Mouse (Mus musculus) brain, adult 2 months (tissue): ENCODE results near the gene Tmie.

ENCODE experiments used
- DNase-seq: peaks from one replicate; pipeline ENCODE4 v3.0.0; 2011; ENCODE audit warnings: low read depth, low spot score

The Tmie gene

DNA sequence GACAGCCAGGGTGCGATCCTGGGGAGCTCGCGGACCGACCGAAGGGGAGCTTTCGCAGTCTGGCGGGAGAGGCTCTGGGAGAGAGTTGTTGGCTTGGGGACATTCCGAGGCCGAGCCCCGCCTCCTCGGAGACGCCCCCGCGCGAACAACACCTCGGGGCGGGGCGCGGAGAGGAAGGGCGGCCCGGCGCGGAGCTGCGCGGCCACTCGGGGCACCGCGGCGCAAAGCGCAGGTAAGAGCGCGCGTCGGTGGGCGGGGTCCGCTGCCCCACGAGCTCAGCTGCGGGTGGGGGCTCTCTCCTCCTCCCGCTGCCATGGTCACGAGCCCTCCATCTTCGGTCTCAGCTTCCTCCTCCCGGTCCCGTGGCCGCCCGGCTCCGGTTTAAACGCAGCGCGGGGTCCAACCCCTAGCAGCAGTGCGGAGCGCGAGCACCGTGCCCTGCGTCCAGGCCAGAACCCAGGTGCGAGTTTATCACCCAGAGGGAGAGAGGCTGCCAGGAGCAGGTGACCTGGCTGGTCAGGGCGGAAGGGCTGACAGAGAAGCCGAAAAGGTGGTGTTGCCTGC, at the start of gene Tmie:
Gene Tmie (minus strand): TSS at position 116 of the 564 bp plus-strand sequence.
- peak; percentile 27 for DNase-seq

DNA sequence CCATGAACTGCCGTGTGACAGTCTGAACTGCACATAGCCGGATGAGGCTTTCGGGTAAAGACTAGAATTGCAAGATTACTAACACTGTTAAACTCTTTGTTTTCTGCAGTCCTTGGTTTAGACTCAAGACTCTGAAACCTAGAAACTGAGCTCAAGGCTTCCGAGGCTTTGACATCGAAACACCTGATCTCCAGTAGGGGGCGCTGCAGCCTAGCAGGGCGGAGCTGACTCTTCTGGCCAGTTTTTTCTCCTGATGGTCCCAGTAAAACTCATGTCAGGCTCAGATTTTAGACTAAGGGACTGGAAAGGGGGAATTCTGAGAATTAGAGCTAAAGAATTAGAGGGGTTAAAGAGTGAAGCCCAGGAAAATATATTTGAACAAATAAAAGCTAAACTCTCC, 42.8 kb upstream of the Tmie start:
- DNase-seq = peak; percentile 74

DNA sequence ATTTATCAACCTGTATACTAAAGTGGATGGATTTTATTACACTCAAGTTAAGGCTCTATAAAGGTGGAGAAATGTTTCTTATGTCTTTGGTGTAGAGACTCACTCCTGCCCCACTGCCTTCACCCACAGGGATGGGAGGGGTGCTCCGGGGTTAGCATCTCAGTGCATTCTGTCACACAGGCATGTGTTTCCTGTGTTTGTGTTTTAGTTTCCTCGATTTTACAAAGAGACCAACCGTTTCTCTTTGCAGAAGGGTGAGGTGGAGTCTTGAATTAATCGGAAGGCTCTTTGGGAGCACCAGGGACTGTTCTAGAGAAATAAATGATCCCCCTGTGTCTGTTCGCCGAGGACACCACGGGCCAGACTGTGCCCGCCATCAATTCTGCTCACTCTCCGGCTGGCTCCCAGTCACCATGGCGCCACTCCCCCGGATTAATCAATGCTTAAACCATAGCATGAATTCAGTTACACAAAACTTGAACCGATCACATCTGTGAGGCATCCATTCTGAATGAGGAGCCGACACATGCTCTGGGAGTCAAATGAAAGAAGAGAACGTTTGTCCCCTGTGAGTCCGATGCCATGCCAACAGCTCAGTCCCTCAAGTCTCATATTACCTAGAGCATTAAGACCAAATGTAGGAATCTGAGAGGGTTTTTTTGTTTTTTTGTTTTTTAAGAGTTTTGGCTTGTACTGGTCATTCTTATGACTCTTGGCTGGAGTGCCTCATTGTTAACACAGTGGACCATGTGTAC, 40.9 kb upstream of the Tmie start:
- DNase-seq = no peak

DNA sequence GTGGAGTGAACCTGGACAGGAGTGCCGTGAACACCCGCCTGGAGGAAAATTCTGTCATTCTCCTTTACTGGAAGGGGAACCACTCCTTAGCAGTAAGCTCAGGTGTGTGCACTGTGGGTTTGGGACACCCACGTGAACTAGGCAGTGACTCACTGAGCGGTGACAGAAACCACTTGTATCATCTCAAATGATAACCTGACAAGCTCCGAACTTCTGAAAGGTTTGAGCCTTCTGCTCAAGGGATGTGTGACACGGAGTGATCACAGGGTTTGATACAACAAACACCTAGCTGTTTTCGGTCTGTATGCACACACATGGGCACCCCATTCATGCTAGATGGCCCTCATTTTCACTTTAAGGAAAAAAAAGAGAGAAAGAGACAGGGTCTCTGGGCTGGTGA, 36.9 kb upstream of the Tmie start, which contains the start of gene Fam240a:
Gene Fam240a (minus strand): TSS at position 76 of the 400 bp plus-strand sequence.
- DNase-seq = peak; percentile 38

DNA sequence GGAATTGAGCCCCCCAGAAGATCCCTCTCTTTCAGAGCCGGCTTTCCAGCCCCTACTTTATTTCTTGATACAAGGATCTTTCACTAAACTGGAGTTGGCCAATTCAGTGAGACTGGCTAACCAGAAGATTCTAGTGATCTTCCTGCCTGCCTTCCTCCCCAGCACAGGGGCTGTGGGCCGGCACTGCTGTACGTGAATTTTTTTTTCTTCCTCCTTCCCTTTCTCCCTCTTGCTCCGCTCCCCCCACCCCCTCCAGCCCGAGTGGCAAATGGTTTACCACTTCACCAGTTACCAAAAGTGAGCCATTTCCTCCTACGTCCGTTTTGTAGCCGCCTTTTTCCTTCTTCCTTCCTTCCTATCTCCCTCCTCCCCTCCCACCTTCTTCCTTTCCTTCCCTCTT, 35.6 kb upstream of the Tmie start:
- DNase-seq = no peak

DNA sequence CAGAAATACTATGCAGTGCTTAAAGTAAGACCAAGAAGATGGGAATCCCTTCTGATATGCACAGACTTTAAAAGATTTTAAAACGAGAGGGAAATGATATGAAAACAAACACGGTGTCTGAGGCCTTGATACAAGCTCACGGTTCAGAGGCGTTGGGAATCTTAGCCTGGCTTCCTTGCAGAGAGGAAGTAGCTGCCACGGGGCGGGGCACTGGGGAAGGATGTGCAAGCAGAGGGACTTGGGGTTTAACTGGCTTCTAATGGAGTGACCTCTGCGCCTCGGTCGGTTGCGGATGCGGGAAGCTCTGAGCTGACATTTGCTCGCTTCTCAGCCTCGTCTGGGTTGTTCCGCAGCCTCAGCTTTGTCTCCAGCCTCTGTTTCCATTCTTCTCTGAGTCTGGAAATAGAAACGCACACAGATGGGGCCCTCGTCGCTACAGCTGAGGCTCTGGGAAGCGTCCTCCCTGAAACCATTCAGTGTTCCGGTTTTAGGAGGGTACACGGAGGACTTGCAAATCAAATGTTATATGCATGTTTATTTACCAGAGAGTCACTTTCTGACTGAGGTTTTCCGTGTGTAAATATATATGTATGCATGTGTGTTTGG, 34.8 kb upstream of the Tmie start:
- peak; percentile 37 for DNase-seq

DNA sequence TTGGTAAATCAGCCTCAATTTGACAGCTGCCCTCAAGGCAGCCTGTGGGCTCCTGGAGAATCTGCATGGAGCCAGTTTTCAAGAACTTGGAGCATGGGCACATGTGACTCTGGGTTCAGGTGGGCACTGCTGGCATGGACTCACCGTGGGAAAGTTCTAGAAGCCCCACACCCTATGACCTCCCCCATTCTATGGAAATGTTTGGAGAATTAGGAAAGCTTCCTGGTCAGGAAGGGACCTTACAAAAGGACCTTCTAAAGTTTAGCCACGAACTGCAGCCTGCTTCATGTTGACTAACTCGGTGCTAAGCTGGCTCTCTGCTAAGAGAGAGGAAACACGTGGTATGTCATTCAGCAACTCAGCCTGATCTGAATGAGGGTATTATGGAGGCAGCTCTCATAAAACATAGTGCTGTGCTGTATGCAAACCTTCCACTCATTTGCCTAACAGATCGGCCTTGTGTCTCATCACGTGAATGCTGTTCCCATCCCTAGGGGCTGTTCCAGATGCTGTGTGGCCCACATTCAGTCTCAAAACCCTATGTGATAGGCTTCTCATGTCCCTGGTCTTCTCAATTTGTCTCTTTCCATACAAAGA, 29.6 kb upstream of the Tmie start:
- DNase-seq = peak; percentile 73

DNA sequence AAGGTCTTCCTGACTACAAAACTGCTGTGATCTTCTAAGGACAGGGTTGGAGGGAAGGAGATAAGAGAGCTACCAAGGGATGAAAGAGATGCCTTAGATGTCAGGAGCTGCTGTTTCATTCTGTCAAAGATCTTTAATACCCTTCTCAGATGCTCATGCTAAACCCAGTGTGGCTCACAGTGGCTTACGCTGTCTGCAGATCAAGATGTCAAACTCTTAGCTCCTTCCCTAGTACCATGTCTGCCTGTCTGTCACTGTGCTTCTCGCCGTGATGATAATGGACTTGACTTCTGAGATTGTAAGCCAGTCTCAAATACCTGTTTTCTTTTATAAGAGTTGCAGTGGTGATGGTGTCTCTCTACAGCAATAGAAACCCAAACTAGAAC, 28.7 kb upstream of the Tmie start:
- DNase-seq = no peak

DNA sequence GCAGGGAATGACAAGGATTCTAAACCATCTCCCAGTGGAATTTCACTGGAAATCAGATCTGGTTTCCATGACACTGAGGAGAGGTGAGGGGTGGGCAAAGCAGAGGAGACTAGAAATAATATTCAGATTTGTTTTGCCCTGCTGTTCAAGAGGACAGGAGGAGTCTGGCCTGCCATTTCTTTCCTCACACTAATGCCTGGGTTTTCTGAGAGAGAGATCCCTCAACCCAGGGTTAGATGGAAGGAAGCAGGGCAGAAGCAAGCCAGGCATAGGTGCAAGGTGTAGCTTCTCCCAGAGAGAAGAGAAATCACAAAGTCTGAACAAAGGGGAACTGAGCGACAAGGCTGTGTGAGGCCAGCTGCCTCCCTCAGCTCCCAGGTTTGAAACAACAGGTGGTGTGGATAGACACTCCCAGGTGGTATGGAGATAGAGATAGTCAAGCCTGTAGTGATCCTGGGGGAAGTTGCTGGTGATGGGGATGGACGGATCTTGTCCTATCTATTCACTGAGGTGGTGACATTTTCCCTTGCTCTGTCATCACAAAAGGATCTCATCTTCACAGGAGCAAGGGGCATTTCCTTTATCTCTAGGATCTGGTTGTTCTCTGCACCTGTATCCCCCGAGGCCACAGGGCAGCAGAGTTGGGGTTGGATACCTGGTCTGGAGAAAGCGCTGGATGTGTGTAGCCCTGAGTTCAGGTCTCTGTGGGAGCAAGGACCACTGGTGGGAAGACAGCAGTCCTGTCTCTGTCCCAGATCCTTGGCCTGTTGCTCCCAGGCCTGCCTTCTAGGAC, 28.1 kb upstream of the Tmie start:
- DNase-seq = no peak

DNA sequence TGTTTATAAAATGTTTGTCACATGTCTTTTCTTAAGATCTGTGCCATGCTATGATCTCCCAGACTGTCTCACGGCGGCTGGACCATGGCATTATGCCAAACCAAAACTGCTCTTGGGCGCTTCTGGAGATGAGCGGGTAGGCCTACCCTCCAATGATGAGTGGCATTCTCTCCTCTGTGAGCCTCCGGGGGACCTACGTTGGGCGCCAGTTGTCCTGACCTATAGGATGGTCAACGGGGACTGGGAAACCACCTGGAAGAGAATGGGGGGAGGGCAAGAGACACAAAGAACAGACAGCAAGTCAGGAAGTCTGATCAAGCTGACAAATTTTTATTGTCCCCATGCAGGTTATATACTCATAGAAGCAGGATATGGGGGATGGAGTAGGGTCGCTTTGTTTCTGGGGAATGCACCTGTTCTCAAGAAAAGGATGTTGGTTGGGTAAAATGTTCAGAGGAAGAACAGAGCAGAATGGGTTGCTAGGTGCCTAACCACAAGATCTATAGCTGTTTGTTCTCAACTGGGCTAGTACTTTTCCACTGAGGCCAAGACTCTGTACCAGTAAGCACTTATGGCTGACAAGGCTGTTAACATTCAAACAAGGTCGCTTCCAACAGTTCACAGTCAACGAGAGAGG, 27.4 kb upstream of the Tmie start:
- no peak for DNase-seq

DNA sequence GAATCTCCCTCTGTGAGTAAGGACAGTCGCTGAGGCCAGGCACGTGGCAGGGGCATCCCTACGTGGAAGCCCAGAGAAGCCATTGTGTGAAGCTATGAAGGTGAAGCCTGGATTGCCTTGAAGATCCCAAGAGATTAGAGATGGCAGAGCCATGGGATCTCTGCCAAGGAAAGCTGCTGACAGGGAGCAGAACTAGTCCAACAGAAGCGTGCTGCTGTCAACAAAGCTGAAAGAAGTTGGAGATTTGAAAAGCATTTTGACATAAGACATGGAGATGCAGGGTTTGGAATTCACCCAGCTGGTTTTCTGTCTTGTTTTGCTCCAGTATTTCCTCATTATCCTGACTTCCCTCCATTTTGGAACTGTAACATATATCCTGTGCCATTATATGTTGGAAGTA, 22.4 kb upstream of the Tmie start:
- DNase-seq = no peak

DNA sequence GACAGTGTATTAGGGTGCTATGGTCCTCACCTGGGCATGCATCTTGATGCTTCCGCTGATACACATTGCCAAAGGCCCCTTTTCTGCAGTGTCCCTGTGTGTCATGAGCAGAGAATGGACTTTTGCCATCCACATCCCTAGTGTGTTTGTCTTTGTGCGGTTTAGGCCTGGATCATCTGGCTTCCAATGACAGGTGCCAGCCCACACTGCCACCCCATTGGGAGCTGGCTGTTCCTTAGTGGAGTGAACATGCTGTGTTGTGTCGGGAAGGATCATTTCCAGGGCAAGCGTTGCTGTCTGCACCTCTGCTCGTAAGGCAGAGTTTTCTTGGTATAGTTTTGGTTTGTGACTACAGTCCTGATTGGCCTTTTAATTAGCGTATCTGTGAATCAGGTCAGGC, 21.3 kb upstream of the Tmie start:
- DNase-seq = no peak

DNA sequence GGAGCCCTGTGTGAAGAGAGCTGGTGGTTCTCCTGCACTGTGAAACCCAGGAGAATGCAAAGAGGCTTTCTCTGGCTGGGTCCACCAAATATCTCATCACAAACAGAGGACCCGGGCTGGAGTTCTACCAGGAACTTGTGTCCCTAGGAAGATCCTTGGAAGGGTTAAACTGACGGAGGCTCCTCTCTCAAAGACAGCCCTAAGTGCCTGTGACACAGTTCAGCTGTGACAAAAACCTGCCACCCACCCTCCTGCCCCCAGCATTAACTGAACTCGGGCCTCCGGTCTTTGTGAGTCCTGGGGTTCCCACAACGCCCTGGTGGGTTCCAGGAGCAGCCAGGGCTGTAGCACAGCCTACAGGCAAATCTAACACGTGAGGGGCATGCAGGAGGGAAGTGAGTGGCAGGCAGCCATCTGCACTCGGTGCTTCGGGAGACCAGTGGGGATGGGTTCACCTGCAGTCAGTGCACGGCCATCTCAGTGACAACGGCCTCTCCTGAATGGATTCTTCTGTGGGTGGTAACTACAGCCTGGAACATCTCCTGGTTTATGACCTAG, 19.6 kb upstream of the Tmie start:
- DNase-seq = no peak

DNA sequence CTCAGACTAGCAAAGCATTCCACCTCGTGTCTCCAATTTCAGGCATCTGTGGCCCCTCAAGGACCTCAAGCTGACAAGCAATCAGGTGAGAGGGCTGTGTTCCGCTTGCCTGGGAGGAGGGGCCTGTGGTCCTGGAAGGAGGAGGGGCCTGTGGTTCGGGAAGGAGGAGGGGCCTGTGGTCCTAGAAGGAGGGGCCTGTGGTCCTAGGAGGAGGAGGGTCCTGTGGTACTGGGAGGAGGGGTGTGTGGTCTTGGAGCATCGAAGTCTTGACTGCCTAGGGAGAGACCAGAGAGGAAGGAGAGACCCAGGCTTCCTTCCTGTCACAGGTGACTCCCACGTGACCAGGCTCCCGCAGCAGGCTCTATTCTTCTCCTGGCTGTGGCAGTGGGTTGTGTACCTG, 16.7 kb upstream of the Tmie start:
- DNase-seq = no peak

DNA sequence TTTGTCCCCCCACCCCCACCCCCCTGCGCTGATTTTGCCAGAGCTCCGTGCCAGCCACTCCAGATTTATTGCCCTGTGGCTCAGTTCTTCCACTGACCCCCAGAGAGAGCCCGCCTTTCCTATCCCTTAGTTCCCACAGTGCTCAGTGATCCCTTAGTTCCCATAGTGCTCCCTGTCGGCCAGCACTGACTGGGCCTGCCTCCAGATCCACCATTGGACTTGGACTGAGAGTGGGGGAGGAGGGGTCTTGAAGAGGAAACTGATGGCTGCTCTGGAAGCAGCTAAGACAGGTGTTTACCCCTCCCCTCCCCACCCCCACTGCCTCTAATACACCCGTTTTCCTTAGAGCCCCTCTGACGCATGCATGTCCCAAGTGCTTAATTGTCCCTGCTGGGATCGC, 16.1 kb upstream of the Tmie start:
- no peak for DNase-seq

DNA sequence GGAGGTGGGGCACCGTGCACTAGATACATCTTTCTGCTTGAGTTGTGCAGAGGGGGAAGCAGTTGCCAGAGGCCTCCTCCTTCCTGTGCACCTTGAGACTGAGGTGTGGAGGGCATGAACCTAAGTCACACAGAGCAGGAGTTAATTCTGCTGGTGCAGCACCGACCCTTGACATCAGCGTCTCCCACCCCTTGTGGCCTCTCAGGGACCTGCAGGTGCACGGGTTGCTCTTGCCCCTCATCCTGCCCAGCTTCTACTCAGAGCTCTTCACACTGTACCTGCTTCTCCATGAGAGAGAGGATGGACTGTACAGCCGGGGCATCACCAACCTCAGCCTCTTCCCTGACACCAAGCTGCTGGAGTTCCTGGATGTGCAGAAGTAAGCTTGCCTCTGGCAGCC, 15.6 kb upstream of the Tmie start:
- no peak for DNase-seq

DNA sequence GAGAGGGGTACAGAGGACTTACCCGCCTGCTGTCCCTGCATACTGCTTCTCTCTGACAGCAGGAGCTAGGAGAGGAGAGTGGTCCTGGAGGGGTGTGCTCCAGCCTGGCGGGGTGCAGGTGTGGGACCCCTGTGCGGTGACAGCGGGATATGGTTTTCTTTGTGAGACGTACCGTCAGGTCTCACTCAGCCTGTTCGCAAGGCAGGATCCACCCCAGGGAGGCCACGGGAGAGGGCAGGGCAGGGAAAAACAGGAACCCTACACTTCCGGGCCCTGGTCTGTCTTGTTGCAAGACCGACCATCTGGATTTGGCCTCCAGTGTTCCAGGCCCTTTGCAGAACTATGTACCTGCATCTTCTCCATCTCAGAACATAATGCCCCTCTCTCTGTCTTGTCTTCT, 13.5 kb upstream of the Tmie start:
- DNase-seq = no peak

DNA sequence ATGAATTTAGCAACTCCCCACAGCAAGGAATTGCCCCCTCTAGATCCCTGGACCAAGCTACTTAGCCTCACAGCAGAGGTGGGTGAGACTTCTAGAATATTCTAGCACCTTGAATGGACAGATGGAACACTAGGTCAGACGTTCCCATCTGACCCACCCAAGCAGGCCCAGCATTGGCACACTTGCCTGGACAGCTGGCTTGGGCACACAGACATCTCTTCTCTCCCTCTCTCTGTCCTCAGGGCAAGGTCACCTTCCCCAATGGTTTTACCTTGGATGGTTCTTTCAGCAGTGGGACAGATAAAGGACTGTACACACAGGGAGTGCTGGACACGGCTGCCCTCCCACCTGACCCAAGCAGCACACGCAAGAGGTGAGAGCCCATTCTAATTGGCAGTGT, 12.6 kb upstream of the Tmie start:
- DNase-seq = peak; percentile 23

DNA sequence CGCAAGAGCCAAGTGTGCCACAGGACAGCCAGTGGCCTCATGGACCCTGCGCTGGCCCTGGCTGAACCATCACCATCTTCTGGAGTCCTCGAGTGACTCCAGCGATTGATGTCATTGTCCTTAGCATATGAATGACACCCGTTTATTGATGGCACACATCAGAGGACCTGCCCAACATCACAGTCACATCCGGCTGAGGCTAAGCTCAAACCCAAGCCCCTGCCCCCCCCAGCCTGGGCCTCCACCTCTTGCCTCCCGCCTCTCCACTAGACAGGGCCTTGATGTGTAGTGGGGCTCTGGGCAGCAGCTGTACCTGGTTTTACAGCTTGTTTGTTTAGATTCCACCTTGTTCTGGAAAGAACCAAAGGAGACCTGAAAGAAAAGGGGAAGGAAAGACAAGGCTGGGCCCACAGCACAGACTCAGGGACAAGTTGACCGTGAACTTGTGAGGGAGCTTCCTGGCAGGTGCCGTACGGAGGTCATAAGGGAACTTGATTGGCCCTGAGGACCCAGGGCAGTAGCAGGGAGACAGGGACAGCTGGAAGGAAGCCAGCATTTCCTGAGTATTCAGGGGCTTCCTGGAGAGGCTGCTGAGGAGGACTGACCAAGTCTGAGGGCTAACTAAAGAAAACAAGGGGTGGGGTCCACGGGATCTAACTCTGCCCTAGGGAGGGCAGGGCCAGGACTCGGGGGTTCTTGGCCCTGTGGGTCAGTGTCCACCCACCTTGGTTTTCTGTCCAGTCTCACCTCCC, 11.3 kb upstream of the Tmie start:
- DNase-seq = no peak

DNA sequence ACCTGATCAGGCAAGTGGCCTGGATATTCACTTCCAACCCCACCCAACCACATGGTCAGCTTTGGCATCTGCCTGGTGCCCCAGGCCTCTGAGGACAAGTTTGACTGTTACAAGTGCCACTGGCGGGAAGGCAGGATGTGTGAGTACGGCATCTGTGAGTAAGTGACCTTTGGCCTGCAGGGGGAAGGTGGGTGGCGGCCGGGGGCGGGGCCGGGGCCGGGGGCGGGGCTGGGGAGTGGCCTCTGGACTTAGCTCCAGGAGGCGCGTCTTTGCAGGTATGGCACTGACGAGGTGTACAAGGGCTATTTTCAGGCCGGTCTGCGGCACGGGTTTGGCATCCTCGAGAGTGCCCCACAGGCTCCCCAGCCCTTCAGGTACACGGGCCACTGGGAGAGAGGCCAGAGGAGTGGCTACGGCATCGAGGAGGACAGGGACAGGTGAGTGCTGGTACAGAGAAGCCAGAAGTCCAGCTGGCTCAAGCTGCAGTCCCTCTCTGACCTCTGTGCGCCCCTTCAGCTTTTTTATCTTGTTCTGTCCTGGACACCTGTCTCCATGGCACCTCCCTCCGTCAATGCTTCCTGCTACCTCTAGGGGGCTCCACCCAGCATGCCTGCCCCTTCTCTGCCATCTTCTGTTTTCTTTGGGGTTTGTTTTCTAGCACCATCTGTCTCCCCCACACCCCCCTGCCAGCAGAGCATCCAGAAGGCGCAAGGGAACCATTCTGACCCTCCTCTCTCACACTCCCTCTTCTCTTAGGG, 10.3 kb upstream of the Tmie start:
- DNase-seq = no peak
